ENCODE assay signal across 31 mouse cellular contexts in genomic region chr4:115743096-115743495, GRCm38 (mm10). TPM values are rescaled to one million over a fixed set of nuclear protein-coding genes. Genes with fewer than 3 reads are reported as not detected.
DNase-seq lines count a peak whose midpoint lies in the region; ATAC-seq and TF ChIP-seq lines count a peak whose summit lies in the region.
"Had no signal": no experiment of that assay in that cellular context is flagged by ENCODE, and none has a peak within 500 bp of the region (broad histone marks: within the 10 kb centered on the region; RNA-seq: fewer than 3 reads in every experiment).

No protein-coding gene starts in this region.

- no peak overlapping the region for H3K4me3 ChIP-seq in G1E (ENCODE audit: low read depth, low read length)
- no peak overlapping the region for H3K4me3 ChIP-seq in hindbrain, embryonic 16.5 days (ENCODE audit: low read length)
- H3K4me3 ChIP-seq: embryonic facial prominence, embryonic 13.5 days; forebrain, embryonic 10.5 days; left cerebral cortex, adult 2 months; limb, embryonic 13.5 days; lung, embryonic 15.5 days; midbrain, embryonic 13.5 days; neural tube, embryonic 15.5 days had no signal

- ATAC-seq in G1E (ENCODE audit: extremely low read depth, insufficient number of reproducible peaks, low FRiP score, poor library complexity, severe bottlenecking): peak; percentile 34; the same call in 1 of the 2 replicates
- ATAC-seq in hindbrain, embryonic 16.5 days: no peak
- ATAC-seq: forebrain, embryonic 16.5 days; hindbrain, postnatal 0 days; midbrain, embryonic 13.5 days had no signal

- H3K36me3 ChIP-seq in G1E (replicated peaks): peaks cover 78% of the 10 kb centered on the region
- H3K36me3 ChIP-seq in hindbrain, embryonic 16.5 days (ENCODE audit: control insufficient read depth, insufficient read depth, low read length): peaks cover 16% of the 10 kb centered on the region

- H3K27ac ChIP-seq in hindbrain, embryonic 16.5 days (ENCODE audit: low read depth, low read length): no peak overlapping the region; the same call in 1 of the 2 replicates
- H3K27ac ChIP-seq: embryonic facial prominence, embryonic 13.5 days; forebrain, embryonic 10.5 days; hindbrain, postnatal 0 days; left cerebral cortex, adult 2 months; limb, embryonic 13.5 days; lung, embryonic 15.5 days; midbrain, embryonic 13.5 days; neural tube, embryonic 15.5 days had no signal

- no peak overlapping the region for H3K9ac ChIP-seq in hindbrain, embryonic 16.5 days (ENCODE audit: low read depth, low read length)
- H3K9ac ChIP-seq: limb, embryonic 13.5 days; lung, embryonic 15.5 days; midbrain, embryonic 13.5 days; neural tube, embryonic 15.5 days had no signal

- WGBS in hindbrain, embryonic 16.5 days: 92% methylated on average over 4 of the region's 4 CpGs

- peak; percentile 72 for DNase-seq in heart, adult 11 months
- DNase-seq in heart, postnatal 36 days: no peak
- no peak for DNase-seq in G1E (ENCODE audit: low spot score)
- peak; percentile 29 for DNase-seq in adrenal gland, postnatal 14 days
- DNase-seq in skeletal muscle tissue, adult 2 months (ENCODE audit: low read depth, low spot score): peak; percentile 19
- no peak for DNase-seq in layer of hippocampus, adult 8-10 months (ENCODE audit: low spot score in 2 of 2)
- DNase-seq in right cerebral cortex, postnatal 25 days: no peak
- DNase-seq: cerebellum, adult 11 months; cerebellum, adult 9-11 months; embryo, embryonic 11 days; heart, postnatal 14 days; kidney, adult 11 months; kidney, postnatal 14 days; retina, postnatal 1 day; thymus, postnatal 14 days had no signal

- no peak overlapping the region for H3K4me2 ChIP-seq in hindbrain, embryonic 16.5 days (ENCODE audit: low read length)
- H3K4me2 ChIP-seq: embryonic facial prominence, embryonic 13.5 days; limb, embryonic 13.5 days; liver, embryonic 11.5 days; lung, embryonic 15.5 days; midbrain, embryonic 13.5 days; neural tube, embryonic 15.5 days had no signal

- H3K4me1 ChIP-seq in G1E (ENCODE audit: insufficient read depth, low read depth, low read length): peaks cover 35% of the 10 kb centered on the region
- peaks cover 19% of the 10 kb centered on the region for H3K4me1 ChIP-seq in hindbrain, embryonic 16.5 days (ENCODE audit: control insufficient read depth, insufficient read depth, low read depth, low read length)

- H3K27me3 ChIP-seq in G1E (ENCODE audit: insufficient read depth, low read length): no peaks in the 10 kb centered on the region
- no peaks in the 10 kb centered on the region for H3K27me3 ChIP-seq in hindbrain, embryonic 16.5 days (replicated peaks; ENCODE audit: control insufficient read depth, insufficient read depth, low read length)
- H3K27me3 ChIP-seq: embryonic facial prominence, embryonic 13.5 days; limb, embryonic 13.5 days; lung, embryonic 15.5 days; midbrain, embryonic 13.5 days; neural tube, embryonic 15.5 days had no signal

- no peak for TF ChIP-seq CTCF in G1E (IDR thresholded peaks at IDR 0.05; ENCODE audit: low read depth, low read length)

- intact Hi-C loops in heart, postnatal 36 days (cut with DNase I): no loop called here

- H3K9me3 ChIP-seq in G1E (replicated peaks): no peaks in the 10 kb centered on the region
- H3K9me3 ChIP-seq in hindbrain, embryonic 16.5 days (ENCODE audit: control insufficient read depth, low read length): no peaks in the 10 kb centered on the region
- H3K9me3 ChIP-seq: embryonic facial prominence, embryonic 13.5 days; forebrain, embryonic 10.5 days; limb, embryonic 13.5 days; lung, embryonic 15.5 days; midbrain, embryonic 13.5 days; neural tube, embryonic 15.5 days had no signal

RNA-seq across cellular contexts. Expression of gene Efcab14, which starts 5.6 kb away (rescaled TPM):
- 10 to 100 TPM; 38.1 to 40.8 TPM for total RNA-seq in heart, postnatal 36 days (2021)
- 113 and 146 TPM in 2 replicates for total RNA-seq in G1E (2014; fragmentation: Nextera tagmentation)
- total RNA-seq in G1E (2017): 27.2 and 32.8 TPM in 2 replicates
- 14.2 and 18.6 TPM in 2 replicates for polyA plus RNA-seq in G1E (2012)
- total RNA-seq in adrenal gland, postnatal 14 days (2021): 57.2 and 60.1 TPM in 2 replicates
- 10 to 100 TPM; 57.2 to 62.0 (median 60.1) TPM for total RNA-seq in layer of hippocampus, adult 8-10 months (2022)
- 16.1 and 19.0 TPM in 2 replicates for polyA plus RNA-seq in hindbrain, embryonic 16.5 days (2015; fragmentation: Nextera tagmentation; extraction: Ambion mirVana)

RNA-seq across cellular contexts. Expression of gene Tex38, which starts 37.7 kb away (rescaled TPM):
- total RNA-seq in heart, postnatal 36 days (2021): under 1 TPM; 0.39 to 0.68 TPM
- not detected in 2 replicates for total RNA-seq in G1E (2014; fragmentation: Nextera tagmentation)
- total RNA-seq in G1E (2017): 0.23 TPM in 1 of 2 replicates, not detected in the other
- polyA plus RNA-seq in G1E (2012): not detected in 2 replicates
- 1.2 and 2.3 TPM in 2 replicates for total RNA-seq in adrenal gland, postnatal 14 days (2021)
- total RNA-seq in layer of hippocampus, adult 8-10 months (2022): under 1 TPM in 2 of 4 experiments, not detected in 2; 0.43 to 0.85 TPM
- 0.20 and 0.33 TPM in 2 replicates for polyA plus RNA-seq in hindbrain, embryonic 16.5 days (2015; fragmentation: Nextera tagmentation; extraction: Ambion mirVana)
- total RNA-seq: hindbrain, postnatal 0 days; layer of hippocampus, adult 18-20 months; layer of hippocampus, postnatal 14 days; megakaryocyte progenitor cell, adult 5-6 weeks had no signal
- polyA plus RNA-seq: kidney, embryonic 14.5 days; liver, embryonic 16.5 days had no signal

RNA-seq across cellular contexts. Expression of gene Atpaf1, which starts 41.5 kb away (rescaled TPM):
- total RNA-seq in heart, postnatal 36 days (2021): 10 to 100 TPM; 82.3 to 95.1 TPM
- total RNA-seq in G1E (2014; fragmentation: Nextera tagmentation): 26.9 and 32.3 TPM in 2 replicates
- 10.4 and 13.5 TPM in 2 replicates for total RNA-seq in G1E (2017)
- 11.1 and 13.3 TPM in 2 replicates for polyA plus RNA-seq in G1E (2012)
- total RNA-seq in adrenal gland, postnatal 14 days (2021): 42.6 and 46.2 TPM in 2 replicates
- total RNA-seq in layer of hippocampus, adult 8-10 months (2022): 10 to 100 TPM; 55.8 to 66.8 (median 63.1) TPM
- polyA plus RNA-seq in hindbrain, embryonic 16.5 days (2015; fragmentation: Nextera tagmentation; extraction: Ambion mirVana): 37.7 and 38.6 TPM in 2 replicates

Comparison
In these comparisons a context has a peak if more than half of its experiments do, and no peak if none do; other contexts are left out.
1. DNase-seq: peak in heart, adult 11 months (single experiment), adrenal gland, postnatal 14 days (single experiment) and skeletal muscle tissue, adult 2 months (single experiment); none in heart, postnatal 36 days (0 of 2), G1E (single experiment), layer of hippocampus, adult 8-10 months (0 of 2) and right cerebral cortex, postnatal 25 days (single experiment).